Mouse (Mus musculus) heart, postnatal 0 days (tissue): Measurements from ENCODE around the gene 4921517D22Rik.

ENCODE experiments used
- CTCF ChIP-seq: IDR thresholded peaks from 2 replicates; pipeline ENCODE4 v1.5.1; 2016; ENCODE audit warnings: antibody characterized with exemption, control low read depth, low read depth
- EP300 ChIP-seq: IDR thresholded peaks from 2 replicates; pipeline ENCODE4 v1.6.1; 2016; ENCODE audit warnings: antibody characterized with exemption, low read depth

- TF ChIP-seq EP300 (no peak), CTCF (no peak)
Observed at GRCm38 (mm10) chr13:59689313-59689712, 4.6 kb downstream of the 4921517D22Rik start.
